Mouse (Mus musculus) E14TG2a.4 (cell line): ENCODE results near the gene Epha6.

Source experiments
- CTCF ChIP-seq: conservative IDR thresholded peaks from 2 replicates; pipeline ENCODE4 v1.5.1; 2014; ENCODE audit warnings: low read length
- POU5F1 ChIP-seq: IDR thresholded peaks from 2 replicates; pipeline ENCODE4 v1.6.1; 2014; ENCODE audit warnings: low read length, borderline replicate concordance

DNA sequence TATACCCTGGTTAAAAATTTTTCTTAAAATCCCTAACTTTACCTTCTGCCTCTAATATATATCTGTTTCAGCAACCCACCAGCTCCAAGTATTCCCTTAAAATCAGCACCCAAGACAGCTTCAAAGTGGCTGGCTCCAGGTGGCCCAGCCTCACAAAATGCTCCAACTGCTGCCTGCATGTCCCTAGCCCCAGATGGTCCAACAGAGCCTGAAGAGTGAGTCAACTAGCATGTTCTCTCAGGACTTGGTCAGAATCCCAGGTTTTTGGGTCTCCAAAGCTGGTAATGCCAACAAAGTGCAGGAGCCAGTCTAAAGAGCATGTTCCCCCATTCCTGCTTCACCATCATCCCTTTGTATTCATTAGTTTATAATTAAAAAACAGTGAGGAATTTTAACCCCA lies 129.6 kb downstream of the Epha6 start:
- no peak for TF ChIP-seq POU5F1
- TF ChIP-seq CTCF, result no peak
